Mouse (Mus musculus): Measurements from ENCODE around the gene Pip5k1b.

DNA sequence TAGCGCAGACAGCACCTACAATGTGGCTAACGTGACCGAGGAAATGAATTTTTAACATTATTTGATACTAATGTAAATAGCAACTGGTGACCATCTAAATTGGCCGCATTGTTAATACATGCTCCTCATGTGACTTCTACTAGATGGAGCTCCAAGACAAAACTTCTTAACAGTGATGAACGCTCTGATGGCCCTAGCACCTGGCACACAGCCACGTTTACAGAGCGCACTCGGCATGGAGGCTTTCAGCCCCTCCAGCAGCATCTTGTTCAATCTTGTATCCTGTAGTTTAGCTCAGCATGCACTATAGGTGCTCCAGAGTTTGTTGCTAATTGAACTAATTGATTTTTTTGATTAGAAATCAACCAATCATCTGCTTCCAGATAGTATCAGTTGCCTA lies 15.3 kb upstream of the Pip5k1b start:
- TF ChIP-seq CTCF (IDR thresholded peaks at IDR 0.05; ENCODE audit: borderline replicate concordance, insufficient read depth, low read depth, low read length), result no peak
- TF ChIP-seq POLR2A (IDR thresholded peaks at IDR 0.05; ENCODE audit: borderline replicate concordance, insufficient read depth, low read length), result no peak

Data from cerebellum, adult 2 months (tissue).